Mouse (Mus musculus) kidney, embryonic 14.5 days (tissue): ENCODE data around the gene Rassf3. TPM values are rescaled to one million over a fixed set of nuclear protein-coding genes. Genes with fewer than 3 reads are reported as not detected.

Experiments used
- ATAC-seq: fragments of 200-750 bp; cut with Nextera tagmentation; 2 replicates; pipeline ENCODE4 v1.8.0; 2017; ENCODE audit warnings: moderate number of reproducible peaks, mild to moderate bottlenecking, moderate TSS enrichment, moderate library complexity; ENCODE audit not compliant: low FRiP score, low TSS enrichment
- H3K27ac ChIP-seq: fragments of 300-500 bp; sonication (generic); 2 replicates; pipeline ENCODE4 v1.5.1; 2014; ENCODE audit warnings: low read depth, mild to moderate bottlenecking, low read length, moderate library complexity, mixed read lengths
- H3K27me3 ChIP-seq: fragments of 300-500 bp; sonication (generic); 2 replicates; pipeline ENCODE4 v1.6.1; 2014; ENCODE audit warnings: mild to moderate bottlenecking, low read length; ENCODE audit not compliant: control insufficient read depth, insufficient read depth
- H3K36me3 ChIP-seq: fragments of 300-500 bp; sonication (generic); 2 replicates; pipeline ENCODE4 v1.6.1; 2014; ENCODE audit warnings: low read length, mixed read lengths; ENCODE audit not compliant: control insufficient read depth, insufficient read depth
- H3K4me1 ChIP-seq: fragments of 300-500 bp; sonication (generic); 2 replicates; pipeline ENCODE4 v1.6.1; 2014; ENCODE audit warnings: low read length, mixed read lengths; ENCODE audit not compliant: control insufficient read depth, insufficient read depth
- H3K4me2 ChIP-seq: fragments of 300-500 bp; sonication (generic); replicated peaks from 2 replicates; pipeline ENCODE4 v1.6.1; 2014; ENCODE audit warnings: low read depth, mild to moderate bottlenecking, low read length
- H3K4me3 ChIP-seq: fragments of 300-500 bp; sonication (generic); 2 replicates; pipeline ENCODE4 v1.5.1; 2014; ENCODE audit warnings: mild to moderate bottlenecking, low read length
- H3K9ac ChIP-seq: fragments of 300-500 bp; sonication (generic); 2 replicates; pipeline ENCODE4 v1.6.1; 2014; ENCODE audit warnings: low read depth, mild to moderate bottlenecking, low read length, moderate library complexity
- H3K9me3 ChIP-seq: fragments of 300-500 bp; sonication (generic); 2 replicates; pipeline ENCODE4 v1.6.1; 2016; ENCODE audit warnings: low read length; ENCODE audit not compliant: control insufficient read depth
- WGBS: fragments of 180-500 bp; shearing (Covaris S2); extraction: QIAGEN DNeasy Blood & Tissue Kit; methylation state at CpG from one replicate; pipeline ENCODE4 v1.1.7; 2014; 5-methylcytosine and 5-hydroxymethylcytosine counted together
- polyA plus RNA-seq: library from polyadenylated mRNA; unstranded; fragments of >200 nt; fragmentation: Nextera tagmentation; extraction: Ambion mirVana; gene quantifications from 2 replicates; pipeline ENCODE4 v1.2.1, GENCODE M21; 2014

Rassf3 gene
- polyA plus RNA-seq, 1 experiment from 2014 or later, result 13.5 TPM

DNA sequence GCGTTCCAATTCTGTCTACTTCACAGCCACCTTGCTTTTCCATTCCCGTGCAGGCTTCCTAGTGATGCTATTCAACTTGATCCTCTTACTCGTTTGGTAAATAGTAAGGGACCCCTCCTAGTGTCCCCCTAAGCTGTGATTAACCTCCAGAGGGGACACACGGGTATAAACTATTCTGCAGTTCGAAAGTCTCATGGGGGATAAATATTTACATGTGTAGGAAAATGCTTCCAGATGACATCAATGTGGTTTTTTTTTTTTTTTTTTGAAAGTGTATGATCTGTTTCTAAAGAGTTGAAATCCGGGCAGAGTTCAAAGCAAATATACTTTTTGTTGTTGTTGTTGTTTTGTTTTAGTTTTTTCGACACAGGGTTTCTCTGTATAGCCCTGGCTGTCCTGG, 29.8 kb upstream of the Rassf3 start:
- peak overlapping the region; percentile 64 for H3K27ac ChIP-seq
- H3K4me2 ChIP-seq, result peak overlapping the region; percentile 61; the same call in 1 of the 2 replicates
- no peak overlapping the region for H3K9ac ChIP-seq
- peaks cover 42% of the 10 kb centered on the region for H3K4me1 ChIP-seq
- WGBS, result 73% methylated on average over 7 of the region's 7 CpGs
- no peaks in the 10 kb centered on the region for H3K9me3 ChIP-seq
- no peaks in the 10 kb centered on the region for H3K27me3 ChIP-seq
- ATAC-seq, result no peak
- H3K36me3 ChIP-seq, result no peaks in the 10 kb centered on the region
- H3K4me3 ChIP-seq, result no peak overlapping the region

- ATAC-seq, result peak; percentile 53; the same call in 1 of the 2 replicates
- peak overlapping the region; percentile 37; the same call in 1 of the 2 replicates for H3K9ac ChIP-seq
- H3K27me3 ChIP-seq, result no peaks in the 10 kb centered on the region
- WGBS, result 24% methylated on average over 35 of the region's 35 CpGs
- H3K36me3 ChIP-seq, result no peaks in the 10 kb centered on the region
- peak overlapping the region; percentile 64 for H3K27ac ChIP-seq
- peak overlapping the region; percentile 35 for H3K4me3 ChIP-seq
- no peaks in the 10 kb centered on the region for H3K9me3 ChIP-seq
- H3K4me2 ChIP-seq, result peak overlapping the region; percentile 61
- peaks cover 38% of the 10 kb centered on the region for H3K4me1 ChIP-seq
These were observed 29.1 kb upstream of the Rassf3 start for GRCm38 (mm10) chr10:121504973-121505911.

GRCm38 (mm10) chr10:121501160-121501559, 25.0 kb upstream of the Rassf3 start:
- no peak for ATAC-seq
- Histone ChIP-seq H3K27me3 (no peaks in the 10 kb centered on the region), H3K27ac (no peak overlapping the region), H3K9ac (no peak overlapping the region), H3K9me3 (no peaks in the 10 kb centered on the region), H3K4me1 (peaks cover 25% of the 10 kb centered on the region; the same call in 1 of the 2 replicates), H3K36me3 (no peaks in the 10 kb centered on the region), H3K4me2 (no peak overlapping the region), H3K4me3 (no peak overlapping the region)
- 76% methylated on average over 5 of the region's 5 CpGs for WGBS

DNA sequence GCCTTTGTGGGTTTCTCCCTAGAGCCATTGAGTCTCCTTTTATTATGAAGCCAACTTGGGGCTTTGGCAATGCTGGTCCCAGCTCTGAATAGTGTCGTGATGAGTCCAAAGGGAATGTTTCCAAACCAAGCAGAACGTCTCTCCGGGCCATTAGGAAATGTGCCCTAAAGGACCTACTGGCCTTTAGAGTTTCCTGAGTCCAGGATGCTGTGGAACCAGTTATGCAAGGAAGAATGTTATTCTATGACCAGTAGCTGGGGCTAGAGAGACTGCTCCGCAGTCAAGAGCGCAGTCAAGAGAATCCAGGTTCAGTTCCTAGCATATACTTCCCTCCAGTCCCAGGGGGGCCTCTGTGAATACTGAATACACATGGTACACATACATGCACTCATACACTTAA, 23.9 kb upstream of the Rassf3 start:
- Histone ChIP-seq H3K4me2 (no peak overlapping the region), H3K27ac (no peak overlapping the region)

GRCm38 (mm10) chr10:121499063-121499462, 22.9 kb upstream of the Rassf3 start:
- Histone ChIP-seq H3K9ac (no peak overlapping the region), H3K4me3 (no peak overlapping the region), H3K4me2 (no peak overlapping the region), H3K27me3 (no peaks in the 10 kb centered on the region), H3K4me1 (peaks cover 12% of the 10 kb centered on the region; the same call in 1 of the 2 replicates), H3K36me3 (no peaks in the 10 kb centered on the region), H3K9me3 (no peaks in the 10 kb centered on the region), H3K27ac (no peak overlapping the region)
- 64% methylated on average over 2 of the region's 2 CpGs for WGBS
- ATAC-seq, result no peak

More for the DNA sequence above, 23.9 kb upstream of the Rassf3 start:
- no peak overlapping the region for H3K9ac ChIP-seq
- ATAC-seq, result no peak; the same call in 1 of the 2 replicates
- WGBS, result 49% methylated on average over 5 of the region's 5 CpGs
- H3K27me3 ChIP-seq, result no peaks in the 10 kb centered on the region
- peaks cover 16% of the 10 kb centered on the region; the same call in 1 of the 2 replicates for H3K4me1 ChIP-seq
- H3K36me3 ChIP-seq, result no peaks in the 10 kb centered on the region
- H3K9me3 ChIP-seq, result no peaks in the 10 kb centered on the region
- no peak overlapping the region for H3K4me3 ChIP-seq

DNA sequence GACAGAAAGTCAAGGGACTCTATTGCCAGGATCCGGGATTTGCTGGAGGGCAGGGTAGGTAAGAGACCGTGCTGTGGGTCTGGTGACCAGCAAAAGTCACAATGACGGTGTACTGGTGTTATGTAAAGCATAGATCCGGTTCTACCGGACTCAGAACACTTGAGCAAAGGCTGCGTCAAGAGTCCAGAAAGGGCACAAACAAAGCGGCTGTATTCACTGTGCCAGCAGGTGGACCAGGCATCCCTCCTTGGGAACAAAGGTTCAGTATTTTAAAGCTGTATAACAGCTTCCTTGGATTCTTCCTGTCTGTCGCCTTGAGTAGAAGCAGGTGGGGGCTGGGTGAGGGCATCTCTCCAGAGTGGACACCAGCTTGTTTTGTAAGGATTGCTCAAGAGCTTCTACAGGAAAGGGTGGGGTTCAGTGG, 22.3 kb upstream of the Rassf3 start:
- Histone ChIP-seq H3K27me3 (no peaks in the 10 kb centered on the region), H3K4me1 (peaks cover 12% of the 10 kb centered on the region; the same call in 1 of the 2 replicates), H3K27ac (peak overlapping the region; percentile 8; the same call in 1 of the 2 replicates), H3K9ac (no peak overlapping the region), H3K9me3 (no peaks in the 10 kb centered on the region), H3K4me3 (no peak overlapping the region), H3K4me2 (no peak overlapping the region), H3K36me3 (no peaks in the 10 kb centered on the region)
- no peak for ATAC-seq
- WGBS, result 71% methylated on average over 8 of the region's 8 CpGs

DNA sequence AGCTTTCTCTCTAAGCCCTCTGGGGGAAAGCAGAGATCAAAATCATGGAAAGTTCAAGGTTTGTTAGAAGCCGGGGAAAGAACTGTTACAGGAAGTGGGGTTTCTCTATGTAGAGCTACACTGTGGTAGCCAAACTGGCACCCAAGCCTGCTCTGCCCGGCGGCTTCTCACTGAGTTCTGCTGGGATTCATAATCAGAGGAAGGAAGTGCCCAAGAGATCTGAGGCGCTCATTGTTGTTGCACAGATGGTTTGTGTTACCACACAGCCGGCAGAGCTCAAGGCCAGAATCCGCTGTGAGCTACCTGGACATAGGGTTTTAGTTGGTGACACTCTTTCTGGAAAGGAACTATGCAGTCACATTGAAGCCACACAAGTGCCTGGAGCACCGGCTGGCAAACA, 21.8 kb upstream of the Rassf3 start:
- H3K4me1 ChIP-seq, result peaks cover 12% of the 10 kb centered on the region; the same call in 1 of the 2 replicates
- no peaks in the 10 kb centered on the region for H3K36me3 ChIP-seq
- H3K9me3 ChIP-seq, result no peaks in the 10 kb centered on the region
- H3K27ac ChIP-seq, result peak overlapping the region; percentile 8; the same call in 1 of the 2 replicates
- no peak for ATAC-seq
- no peaks in the 10 kb centered on the region for H3K27me3 ChIP-seq
- no peak overlapping the region for H3K9ac ChIP-seq
- 72% methylated on average over 7 of the region's 7 CpGs for WGBS
- no peak overlapping the region for H3K4me3 ChIP-seq
- H3K4me2 ChIP-seq, result no peak overlapping the region

DNA sequence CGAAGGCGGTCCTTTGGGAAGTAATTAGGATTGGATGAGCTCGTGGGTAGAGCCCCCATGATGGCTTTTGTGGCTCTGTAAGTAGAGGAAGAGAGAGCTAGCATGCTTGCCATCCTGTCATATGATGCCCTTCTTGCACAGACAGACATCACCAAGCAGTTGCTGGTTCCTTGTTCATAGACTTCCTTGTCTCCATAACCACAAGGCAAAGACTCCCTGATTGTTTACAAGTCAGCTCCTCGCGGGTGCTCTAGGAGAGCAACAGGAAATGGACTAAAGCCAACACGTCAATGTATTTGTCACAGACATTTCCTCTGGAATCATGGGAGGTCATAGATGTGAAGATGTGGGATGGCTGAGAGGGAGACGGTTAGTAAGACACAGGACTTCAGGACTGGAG, 20.5 kb upstream of the Rassf3 start:
- H3K9ac ChIP-seq, result no peak overlapping the region
- H3K4me1 ChIP-seq, result peaks cover 12% of the 10 kb centered on the region; the same call in 1 of the 2 replicates
- ATAC-seq, result no peak
- no peaks in the 10 kb centered on the region for H3K27me3 ChIP-seq
- WGBS, result 57% methylated on average over 7 of the region's 7 CpGs
- H3K4me2 ChIP-seq, result no peak overlapping the region
- no peaks in the 10 kb centered on the region for H3K36me3 ChIP-seq
- H3K9me3 ChIP-seq, result no peaks in the 10 kb centered on the region
- no peak overlapping the region for H3K4me3 ChIP-seq
- H3K27ac ChIP-seq, result no peak overlapping the region

GRCm38 (mm10) chr10:121494163-121494425, 17.9 kb upstream of the Rassf3 start:
- WGBS, result 80% methylated on average over 2 of the region's 2 CpGs
- Histone ChIP-seq H3K4me1 (peaks cover 8% of the 10 kb centered on the region; the same call in 1 of the 2 replicates), H3K36me3 (no peaks in the 10 kb centered on the region), H3K27me3 (no peaks in the 10 kb centered on the region), H3K9ac (no peak overlapping the region), H3K4me3 (no peak overlapping the region), H3K27ac (no peak overlapping the region), H3K4me2 (no peak overlapping the region), H3K9me3 (no peaks in the 10 kb centered on the region)
- ATAC-seq, result no peak
